22 mouse cellular contexts compared by ENCODE assay signal in the genomic region with DNA sequence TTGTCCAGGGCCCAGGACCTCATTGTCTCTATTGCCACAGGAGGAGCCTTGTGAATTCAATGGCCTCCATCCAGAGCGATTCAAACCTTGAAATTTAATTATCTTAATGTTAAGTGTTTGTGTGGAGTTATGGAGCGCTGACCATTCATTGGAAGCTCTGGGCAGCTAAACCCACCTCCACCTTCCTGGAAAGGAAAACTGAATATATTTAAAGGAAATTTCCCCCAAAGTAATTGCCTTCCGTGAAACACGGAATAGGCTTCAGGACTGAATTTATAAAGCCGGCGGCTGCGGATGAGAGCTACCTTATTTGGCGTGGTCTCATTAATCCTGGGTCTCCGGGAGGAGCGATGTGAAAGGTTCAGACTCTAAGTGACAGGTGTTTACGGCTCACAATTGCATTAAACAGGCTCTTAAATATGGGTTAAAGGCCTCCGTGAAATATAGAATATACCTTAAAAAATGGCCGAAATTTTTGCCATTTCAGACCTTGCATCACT.
DNase-seq lines count a peak whose midpoint lies in the region; ATAC-seq and TF ChIP-seq lines count a peak whose summit lies in the region.
"Had no signal": no experiment of that assay in that cellular context is flagged by ENCODE, and none has a peak within 500 bp of the region (broad histone marks: within the 10 kb centered on the region; RNA-seq: fewer than 3 reads in every experiment).

No protein-coding gene starts in this region.

- peaks cover 82% of the 10 kb centered on the region for H3K27me3 ChIP-seq in kidney, embryonic 15.5 days
- H3K27me3 ChIP-seq in hindbrain, embryonic 15.5 days = peaks cover 39% of the 10 kb centered on the region
- peaks cover 38% of the 10 kb centered on the region for H3K27me3 ChIP-seq in midbrain, embryonic 14.5 days (ENCODE audit: control insufficient read depth, insufficient read depth, low read length)
- peaks cover 6% of the 10 kb centered on the region for H3K27me3 ChIP-seq in heart, adult 2 months (ENCODE audit: control insufficient read depth, insufficient read depth, low read length)

- peaks cover 27% of the 10 kb centered on the region for H3K4me1 ChIP-seq in kidney, embryonic 15.5 days
- H3K4me1 ChIP-seq in hindbrain, embryonic 15.5 days (replicated peaks) = peaks cover 20% of the 10 kb centered on the region
- H3K4me1 ChIP-seq in midbrain, embryonic 14.5 days (ENCODE audit: control insufficient read depth, insufficient read depth, low read length) = peaks cover 14% of the 10 kb centered on the region
- no peaks in the 10 kb centered on the region for H3K4me1 ChIP-seq in heart, adult 2 months (ENCODE audit: control insufficient read depth, insufficient read depth, low read length)

- H3K4me2 ChIP-seq in kidney, embryonic 15.5 days = peak overlapping the region; percentile 36; the same call in 1 of the 2 replicates
- H3K4me2 ChIP-seq in hindbrain, embryonic 15.5 days = peak overlapping the region; percentile 45; the same call in 1 of the 2 replicates
- H3K4me2 ChIP-seq in midbrain, embryonic 14.5 days (ENCODE audit: low read length) = peak overlapping the region; percentile 47
- H3K4me2 ChIP-seq: embryonic facial prominence, embryonic 15.5 days had no signal

- no peaks in the 10 kb centered on the region for H3K79me2 ChIP-seq in heart, adult 2 months (replicated peaks; ENCODE audit: control insufficient read depth, insufficient read depth, low read length)

- no peak for TF ChIP-seq EP300 in heart, adult 2 months (IDR thresholded peaks at IDR 0.05; ENCODE audit: insufficient read depth, low read depth, low read length)

- no peak overlapping the region for H3K9ac ChIP-seq in kidney, embryonic 15.5 days
- no peak overlapping the region for H3K9ac ChIP-seq in hindbrain, embryonic 15.5 days
- no peak overlapping the region for H3K9ac ChIP-seq in midbrain, embryonic 14.5 days (replicated peaks; ENCODE audit: low read length)
- no peak overlapping the region for H3K9ac ChIP-seq in heart, adult 2 months (ENCODE audit: low read depth, low read length)
- H3K9ac ChIP-seq: embryonic facial prominence, embryonic 15.5 days; liver, postnatal 0 days had no signal

- WGBS in kidney, embryonic 15.5 days = 18% methylated on average over 13 of the region's 13 CpGs
- 21% methylated on average over 13 of the region's 13 CpGs for WGBS in hindbrain, embryonic 15.5 days
- 10% methylated on average over 13 of the region's 13 CpGs for whole genome bisulfite sequencing in midbrain, embryonic 14.5 days
- 39% methylated on average over 13 of the region's 13 CpGs for WGBS in heart, adult 2 months

- peak; percentile 27 for DNase-seq in embryo, embryonic 10.5 days (ENCODE audit: low spot score)
- DNase-seq in embryo, embryonic 9.5 days (ENCODE audit: extremely low spot score) = no peak
- no peak for DNase-seq in kidney, adult 9 months
- peak; percentile 43 for DNase-seq in midbrain, embryonic 14.5 days
- DNase-seq in layer of hippocampus, adult 2 months (ENCODE audit: low spot score in 2 of 2) = no peak
- no peak for DNase-seq in heart, adult 2 months
- DNase-seq: cerebellum, adult 8-10 months; gastrocnemius, postnatal 36 days; heart, postnatal 14 days; kidney, postnatal 10 days; liver; liver, postnatal 0 days; lung, postnatal 36 days; right cerebral cortex, postnatal 4 days; thymus, adult 2 months had no signal

- H3K27ac ChIP-seq in kidney, embryonic 15.5 days = no peak overlapping the region
- H3K27ac ChIP-seq in hindbrain, embryonic 15.5 days (replicated peaks) = no peak overlapping the region
- H3K27ac ChIP-seq in midbrain, embryonic 14.5 days (replicated peaks; ENCODE audit: low read depth, low read length) = no peak overlapping the region
- no peak overlapping the region for H3K27ac ChIP-seq in layer of hippocampus, adult 2 months
- no peak overlapping the region for H3K27ac ChIP-seq in heart, adult 2 months
- H3K27ac ChIP-seq: embryonic facial prominence, embryonic 15.5 days; left cerebral cortex, adult 2 months had no signal

- no peaks in the 10 kb centered on the region for H3K36me3 ChIP-seq in kidney, embryonic 15.5 days
- H3K36me3 ChIP-seq in hindbrain, embryonic 15.5 days = no peaks in the 10 kb centered on the region
- H3K36me3 ChIP-seq in midbrain, embryonic 14.5 days (ENCODE audit: control insufficient read depth, insufficient read depth, low read length) = no peaks in the 10 kb centered on the region
- H3K36me3 ChIP-seq in heart, adult 2 months (ENCODE audit: control insufficient read depth, insufficient read depth, low read length) = no peaks in the 10 kb centered on the region
- H3K36me3 ChIP-seq: embryonic facial prominence, embryonic 15.5 days; G1E had no signal

- no peak overlapping the region for H3K4me3 ChIP-seq in kidney, embryonic 15.5 days (replicated peaks)
- no peak overlapping the region for H3K4me3 ChIP-seq in hindbrain, embryonic 15.5 days
- no peak overlapping the region for H3K4me3 ChIP-seq in midbrain, embryonic 14.5 days (replicated peaks; ENCODE audit: low read depth, low read length)
- H3K4me3 ChIP-seq in layer of hippocampus, adult 2 months = no peak overlapping the region
- no peak overlapping the region for H3K4me3 ChIP-seq in heart, adult 2 months
- H3K4me3 ChIP-seq: embryonic facial prominence, embryonic 15.5 days; left cerebral cortex, adult 2 months had no signal

- no peak for ATAC-seq in kidney, embryonic 15.5 days (replicated peaks; ENCODE audit: low FRiP score)
- no peak for ATAC-seq in hindbrain, embryonic 15.5 days (ENCODE audit: low FRiP score, low read depth)
- no peak for ATAC-seq in midbrain, embryonic 14.5 days (ENCODE audit: low FRiP score, low TSS enrichment)
- ATAC-seq: CD4-positive, CD25-positive, alpha-beta regulatory T cell, adult 4 months; intestine, embryonic 16.5 days; liver, postnatal 0 days had no signal

- no peaks in the 10 kb centered on the region for H3K9me3 ChIP-seq in kidney, embryonic 15.5 days (replicated peaks)
- H3K9me3 ChIP-seq in hindbrain, embryonic 15.5 days = no peaks in the 10 kb centered on the region
- no peaks in the 10 kb centered on the region for H3K9me3 ChIP-seq in midbrain, embryonic 14.5 days (ENCODE audit: control insufficient read depth, low read length)
- H3K9me3 ChIP-seq: embryonic facial prominence, embryonic 15.5 days had no signal

- intact Hi-C loops in heart, adult 2 months (cut with DNase I) = no loop called here

- no peak for TF ChIP-seq POLR2A in heart, adult 2 months (IDR thresholded peaks at IDR 0.05; ENCODE audit: insufficient read depth, low read depth, low read length)

- TF ChIP-seq CTCF in layer of hippocampus, adult 2 months (conservative IDR thresholded peaks at IDR 0.05) = no peak
- TF ChIP-seq CTCF in heart, adult 2 months (IDR thresholded peaks at IDR 0.05) = no peak

Comparison
In these comparisons a context has a peak if more than half of its experiments do, and no peak if none do; other contexts are left out.
1. DNase-seq: peak in embryo, embryonic 10.5 days (single experiment) and midbrain, embryonic 14.5 days (single experiment); none in embryo, embryonic 9.5 days (single experiment), kidney, adult 9 months (single experiment), layer of hippocampus, adult 2 months (0 of 2) and heart, adult 2 months (0 of 2).
2. Peak in every context shown above with its lines, with median percentiles within 50 percentile points of each other: H3K4me2 ChIP-seq.